Mouse (Mus musculus): ENCODE measurements around the gene Magt1. TPM values are rescaled to one million over a fixed set of nuclear protein-coding genes. Genes with fewer than 3 reads are reported as not detected.

Gene Magt1
- polyA plus RNA-seq, 1 experiment from 2014 or later, result 64.4 TPM

DNA sequence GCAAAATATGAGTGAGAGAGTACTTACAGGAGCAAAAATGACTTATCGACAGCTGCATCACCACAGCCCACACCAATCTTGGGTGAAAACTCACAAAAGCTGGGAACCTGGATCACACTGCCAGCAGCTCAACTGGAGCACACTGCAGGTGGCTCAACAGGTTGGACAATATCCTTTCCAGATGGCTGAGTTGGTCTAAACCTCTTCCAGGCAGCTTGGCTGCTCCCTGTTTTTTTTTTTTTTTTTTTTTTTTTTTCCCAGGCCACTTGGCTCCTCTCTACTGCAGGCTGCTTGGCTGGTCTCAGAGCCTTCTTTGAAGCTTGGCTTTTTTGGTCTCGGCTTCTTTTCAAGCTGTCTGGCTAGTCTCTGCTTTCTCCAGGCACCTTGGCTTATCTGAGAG lies 57.7 kb downstream of the Magt1 start:
- ChIA-PET CTCF (no interaction called here), POLR2A (interaction anchor here (0.6 kb wide), 1 partner anchor 30 kb away, joined by 4 read pairs; no protein-coding TSS in a partner anchor)
- peaks cover 3% of the 10 kb centered on the region for H3K27me3 ChIP-seq
- no peak for DNase-seq (ENCODE audit: low read depth, low spot score)
- no peak for ATAC-seq
- TF ChIP-seq CTCF (IDR thresholded peaks at IDR 0.05), result no peak
- in situ Hi-C loops (cut with MboI; ENCODE audit: low pct_unique_long_range_greater_than_20kb), result no loop called here

DNA sequence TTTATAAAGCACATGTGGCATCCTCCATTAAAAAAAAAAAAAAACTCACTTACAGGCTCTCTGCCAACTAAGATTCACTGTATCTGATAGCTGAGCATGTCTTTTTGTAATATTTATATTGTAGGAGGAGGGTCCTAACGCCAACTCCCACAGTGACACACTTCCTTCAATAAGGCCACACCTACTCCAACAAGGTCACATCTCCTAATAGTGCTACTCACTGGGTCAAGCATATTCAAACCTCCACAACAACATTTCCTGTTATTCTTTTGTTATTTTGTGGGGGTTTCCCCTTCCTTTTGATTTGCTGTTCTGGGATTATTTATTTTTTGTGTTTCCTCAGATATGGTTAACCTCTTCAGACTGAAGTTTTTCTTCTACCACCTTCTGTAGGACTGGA lies 65.3 kb downstream of the Magt1 start:
- ATAC-seq, result no peak
- ChIA-PET CTCF (no interaction called here), POLR2A (no interaction called here)
- peaks cover 19% of the 10 kb centered on the region for H3K27me3 ChIP-seq
- DNase-seq (ENCODE audit: low read depth, low spot score), result no peak
- in situ Hi-C loops (cut with MboI; ENCODE audit: low pct_unique_long_range_greater_than_20kb), result no loop called here
- TF ChIP-seq CTCF (IDR thresholded peaks at IDR 0.05), result no peak

DNA sequence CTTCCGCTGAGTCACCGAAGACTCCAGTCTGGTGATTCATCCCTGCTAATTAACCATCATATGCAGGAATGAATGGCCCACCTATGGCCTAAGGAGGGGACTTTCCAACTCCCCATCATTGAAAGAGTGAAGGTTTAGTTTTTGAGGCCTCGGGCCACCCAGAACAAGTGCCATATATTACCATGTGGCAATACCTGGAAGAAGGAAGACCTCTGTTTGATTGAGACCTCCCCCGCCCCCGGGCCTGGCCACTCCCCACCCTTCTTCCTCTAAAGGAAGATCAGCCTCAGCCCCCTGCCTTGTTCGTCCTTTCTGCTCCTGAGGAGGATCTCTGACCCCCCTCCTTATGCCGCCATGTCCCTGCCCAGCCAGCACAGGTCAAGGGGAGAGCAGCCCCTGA lies 72.5 kb downstream of the Magt1 start:
- H3K27me3 ChIP-seq, result peaks cover 4% of the 10 kb centered on the region
- CTCF ChIA-PET, result no interaction called here
- ATAC-seq (no peak), DNase-seq (ENCODE audit: low read depth, low spot score) (no peak)
- POLR2A ChIA-PET, result no interaction called here
- TF ChIP-seq CTCF (IDR thresholded peaks at IDR 0.05), result no peak
- in situ Hi-C loops (cut with MboI; ENCODE audit: low pct_unique_long_range_greater_than_20kb), result loop anchor here (10.0 kb wide), 1 partner anchor 64 kb away; no protein-coding TSS in a partner anchor

DNA sequence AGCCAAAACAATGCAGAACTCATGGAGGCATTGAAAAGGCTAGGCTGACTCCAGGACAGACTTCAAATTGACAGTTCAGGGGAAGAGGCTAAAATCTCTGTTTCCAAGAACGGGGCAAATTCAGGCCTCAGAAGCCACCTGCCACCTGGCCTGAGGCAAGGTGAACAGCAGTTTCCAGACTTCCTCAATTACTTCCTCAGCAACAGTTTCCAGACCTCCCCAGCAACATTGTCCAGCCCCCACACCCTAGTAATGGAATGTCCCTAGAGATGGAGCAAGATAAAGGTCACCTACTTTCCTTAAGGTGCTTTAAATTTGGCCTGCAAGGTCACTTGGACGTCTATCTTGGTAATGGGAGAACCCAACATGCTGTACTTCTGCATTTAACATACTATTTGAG lies 74.0 kb downstream of the Magt1 start:
- in situ Hi-C loops (cut with MboI; ENCODE audit: low pct_unique_long_range_greater_than_20kb), result loop anchor here (10.0 kb wide), 1 partner anchor 63 kb away; no protein-coding TSS in a partner anchor
- ATAC-seq, result no peak
- peaks cover 4% of the 10 kb centered on the region for H3K27me3 ChIP-seq
- TF ChIP-seq CTCF (IDR thresholded peaks at IDR 0.05), result no peak
- ChIA-PET POLR2A (no interaction called here), CTCF (no interaction called here)
- DNase-seq (ENCODE audit: low read depth, low spot score), result no peak

DNA sequence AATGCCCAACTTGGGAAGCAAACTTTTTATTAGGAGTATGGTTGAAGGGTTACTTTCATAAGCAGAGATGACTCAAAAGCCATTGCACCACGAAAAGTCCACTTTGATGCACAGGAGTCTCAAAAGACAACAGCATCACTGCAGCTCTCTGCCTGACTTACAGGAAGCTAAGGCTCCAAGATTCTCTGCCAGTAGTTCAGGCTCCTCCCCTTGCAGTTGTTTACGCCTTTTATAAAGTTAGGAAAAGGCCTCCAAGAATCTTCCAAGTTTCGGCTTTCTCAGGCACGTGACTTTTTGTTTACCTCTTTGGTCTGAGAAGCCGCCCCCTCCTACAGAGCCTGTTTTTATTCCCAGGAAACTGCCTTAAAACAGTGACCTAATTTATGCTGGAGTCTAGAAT lies 77.4 kb downstream of the Magt1 start:
- in situ Hi-C loops (cut with MboI; ENCODE audit: low pct_unique_long_range_greater_than_20kb), result loop anchor here (10.0 kb wide), 1 partner anchor 60 kb away; no protein-coding TSS in a partner anchor
- POLR2A ChIA-PET, result no interaction called here
- no peak for DNase-seq (ENCODE audit: low read depth, low spot score)
- no peak for TF ChIP-seq CTCF (IDR thresholded peaks at IDR 0.05)
- CTCF ChIA-PET, result no interaction called here
- no peak for ATAC-seq
- peaks cover 7% of the 10 kb centered on the region for H3K27me3 ChIP-seq

DNA sequence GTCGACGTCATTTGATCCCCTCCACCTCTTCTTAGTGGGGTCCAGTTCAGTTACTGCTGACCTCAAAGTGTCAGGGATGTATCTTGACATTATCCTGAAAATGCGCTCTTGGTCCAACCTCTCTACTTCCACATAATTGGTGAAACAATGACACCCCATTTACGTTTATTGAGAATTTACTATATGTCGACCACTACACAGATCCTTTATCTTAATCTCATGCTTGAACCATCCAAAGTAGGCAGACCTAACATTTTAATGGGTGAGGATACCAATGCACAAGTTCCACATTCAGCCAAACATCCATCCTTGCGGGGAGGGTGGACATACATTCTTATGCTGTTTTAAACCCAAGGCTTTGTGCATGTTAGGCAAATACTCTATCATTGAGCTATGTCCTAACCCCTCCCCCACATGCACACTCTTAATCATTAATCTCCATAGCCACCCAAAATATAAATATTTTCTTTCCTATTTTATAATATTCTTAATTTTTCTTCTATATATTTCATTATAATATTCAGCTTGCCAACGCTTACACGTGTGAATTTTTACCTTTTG lies 82.1 kb downstream of the Magt1 start:
- peaks cover 7% of the 10 kb centered on the region for H3K27me3 ChIP-seq
- CTCF ChIA-PET, result no interaction called here
- no peak for TF ChIP-seq CTCF (IDR thresholded peaks at IDR 0.05)
- POLR2A ChIA-PET, result no interaction called here
- DNase-seq (ENCODE audit: low read depth, low spot score) (no peak), ATAC-seq (no peak)
- in situ Hi-C loops (cut with MboI; ENCODE audit: low pct_unique_long_range_greater_than_20kb), result loop anchor here (10.0 kb wide), 1 partner anchor 55 kb away; no protein-coding TSS in a partner anchor

DNA sequence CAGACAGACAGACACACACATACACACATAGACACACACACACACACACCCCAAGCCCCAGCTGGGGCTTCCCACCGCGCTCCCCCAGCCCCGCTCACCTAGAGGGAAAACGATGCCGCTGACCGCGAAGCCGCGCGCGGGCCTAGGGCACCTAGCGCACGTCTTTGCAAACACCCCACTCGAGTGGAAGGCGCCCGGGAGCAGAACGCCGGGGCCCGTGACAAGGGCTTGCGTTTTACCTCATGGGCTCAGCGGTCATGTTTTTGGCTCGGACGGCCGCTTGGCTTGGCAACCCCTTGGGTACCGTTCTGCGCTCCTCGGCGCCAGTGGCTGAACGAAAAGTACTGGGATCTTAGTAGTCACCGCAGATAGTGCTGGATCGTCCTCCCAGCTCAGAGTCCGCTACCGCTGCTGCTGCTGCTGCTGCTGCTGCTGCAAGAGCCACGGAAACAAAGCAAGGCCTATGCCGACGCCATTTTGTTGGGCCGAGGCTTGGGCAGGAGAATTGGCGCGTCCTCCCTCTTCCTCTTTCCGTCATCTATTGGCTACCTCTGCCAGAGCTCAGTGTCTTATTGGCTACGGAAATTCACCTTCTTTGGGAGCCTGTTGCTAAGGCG lies 82.7 kb downstream of the Magt1 start, which contains the start of gene Atrx:
Atrx (minus strand) TSS at position 543 of the 617 bp plus-strand sequence.
- no peak for TF ChIP-seq CTCF (IDR thresholded peaks at IDR 0.05)
- POLR2A ChIA-PET, result no interaction called here
- DNase-seq (ENCODE audit: low read depth, low spot score) (no peak), ATAC-seq (peak; percentile 90)
- CTCF ChIA-PET, result no interaction called here
- in situ Hi-C loops (cut with MboI; ENCODE audit: low pct_unique_long_range_greater_than_20kb), result no loop called here
- peaks cover 7% of the 10 kb centered on the region for H3K27me3 ChIP-seq

DNA sequence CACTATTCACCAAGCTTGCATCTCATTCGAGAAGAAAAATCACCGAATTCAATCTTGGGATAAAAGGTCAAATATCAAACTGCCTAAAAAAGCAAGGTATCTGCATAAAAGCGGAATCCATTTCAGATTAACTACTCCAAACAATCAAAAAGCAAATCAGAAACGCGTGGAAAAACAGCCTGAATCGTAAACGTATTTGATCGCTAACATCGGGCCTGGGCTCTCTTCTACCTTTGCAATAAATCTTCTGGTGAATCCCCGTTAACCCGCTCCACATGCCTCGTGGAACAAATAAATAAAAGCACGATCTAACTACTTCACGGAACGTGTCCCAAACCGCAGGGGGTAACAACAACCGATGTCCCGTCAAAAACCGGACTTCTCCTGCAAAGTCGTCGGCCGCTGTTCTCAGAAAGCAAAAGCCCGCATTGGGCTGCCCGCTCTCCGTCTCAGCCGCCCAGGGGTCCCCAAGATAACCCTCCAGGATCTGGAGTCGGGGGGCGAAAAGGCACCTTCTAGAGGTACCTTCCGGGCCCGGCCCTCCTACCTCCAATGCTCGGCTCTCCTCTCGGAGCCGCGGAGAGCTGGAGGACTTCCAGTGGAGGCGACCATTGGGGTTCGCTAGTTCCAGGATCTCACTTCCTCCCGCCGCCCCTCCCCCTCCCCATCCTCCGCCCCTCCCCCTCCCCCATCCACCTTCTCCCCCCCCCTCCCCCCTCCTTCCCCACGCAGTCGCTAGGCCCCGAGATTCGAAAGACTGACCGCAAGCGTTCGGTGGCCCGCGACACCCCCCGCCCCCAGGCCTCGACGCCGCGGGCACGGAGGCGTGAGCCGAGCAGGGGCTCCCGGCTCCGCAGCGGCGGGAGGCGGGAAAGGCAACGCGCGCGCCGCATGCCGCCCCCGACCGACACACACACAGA lies 83.5 kb downstream of the Magt1 start:
- no peak for DNase-seq (ENCODE audit: low read depth, low spot score)
- in situ Hi-C loops (cut with MboI; ENCODE audit: low pct_unique_long_range_greater_than_20kb), result no loop called here
- ChIA-PET POLR2A (no interaction called here), CTCF (no interaction called here)
- TF ChIP-seq CTCF (IDR thresholded peaks at IDR 0.05), result no peak
- peak; percentile 32 for ATAC-seq
- peaks cover 3% of the 10 kb centered on the region for H3K27me3 ChIP-seq

DNA sequence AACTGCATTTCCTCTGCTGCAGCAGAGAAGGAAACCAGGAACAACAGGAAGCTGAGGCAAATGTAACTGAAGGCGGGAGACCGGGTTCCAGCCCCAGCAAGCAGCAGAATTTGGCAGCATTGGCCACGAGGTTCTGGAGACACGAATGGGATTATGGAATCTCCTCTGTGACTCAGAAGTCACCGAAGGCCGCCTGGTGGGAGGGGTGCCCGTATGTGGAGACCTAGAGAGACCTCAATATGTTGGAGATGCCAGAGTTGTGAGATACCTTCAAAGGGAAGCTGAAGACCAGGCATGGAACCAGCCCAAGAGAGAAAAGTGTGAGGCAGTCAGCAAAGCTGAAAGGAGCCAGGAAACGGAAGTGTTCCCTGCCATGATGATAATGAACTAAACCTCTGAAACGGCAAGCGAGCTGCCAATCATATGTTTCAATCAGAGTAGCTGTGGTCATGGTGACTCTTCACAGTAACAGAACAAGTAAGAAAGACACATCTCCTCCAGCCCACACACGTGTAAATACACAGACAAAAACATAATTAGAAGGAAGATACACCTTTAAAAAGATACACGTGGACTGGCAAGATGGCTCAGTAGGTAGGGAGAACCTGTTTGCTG lies 85.5 kb downstream of the Magt1 start:
- in situ Hi-C loops (cut with MboI; ENCODE audit: low pct_unique_long_range_greater_than_20kb), result no loop called here
- POLR2A ChIA-PET, result no interaction called here
- H3K27me3 ChIP-seq, result peaks cover under 1% of the 10 kb centered on the region
- no peak for ATAC-seq
- no peak for DNase-seq (ENCODE audit: low read depth, low spot score)
- CTCF ChIA-PET, result no interaction called here
- TF ChIP-seq CTCF (IDR thresholded peaks at IDR 0.05), result no peak

DNA sequence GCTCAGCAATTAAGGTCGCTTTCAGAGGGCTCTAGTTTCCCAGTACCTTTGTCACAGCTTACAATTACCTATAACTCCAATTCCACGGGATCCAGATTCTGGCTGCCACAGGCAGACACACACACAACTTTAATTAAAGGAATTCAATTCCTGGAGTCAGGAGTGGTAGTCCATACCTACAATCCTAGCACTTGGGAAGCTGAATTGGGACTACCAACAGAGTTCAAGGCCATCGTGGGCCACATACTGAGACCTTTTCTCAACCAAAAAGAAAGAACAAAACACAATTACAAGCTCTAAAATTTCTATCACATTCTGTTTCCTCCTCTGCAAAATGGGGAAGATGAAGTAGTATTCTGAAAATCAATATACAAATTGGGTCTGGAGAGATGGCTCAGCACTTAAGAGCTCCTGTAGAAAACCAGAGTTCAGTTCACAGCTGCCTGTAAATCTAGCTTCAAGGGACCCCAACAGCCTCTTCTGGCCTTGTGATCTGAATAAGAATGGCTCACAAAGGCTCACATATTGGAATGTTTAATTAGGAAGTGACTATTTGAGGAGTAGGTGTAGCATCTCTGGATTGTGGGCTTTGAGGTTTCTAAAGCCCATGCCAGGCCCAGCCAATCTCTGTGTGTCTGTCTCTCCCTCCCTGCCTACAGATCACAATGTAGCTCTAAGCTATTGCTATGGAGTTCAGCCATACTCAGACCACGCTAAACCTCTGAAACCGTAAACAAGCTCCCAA lies 87.2 kb downstream of the Magt1 start:
- ChIA-PET POLR2A (interaction anchor here (0.9 kb wide), 1 partner anchor 11 kb away, joined by 7 read pairs; no protein-coding TSS in a partner anchor), CTCF (interaction anchor here (1.5 kb wide), 1 partner anchor 10 kb away, joined by 6 read pairs; no protein-coding TSS in a partner anchor)
- in situ Hi-C loops (cut with MboI; ENCODE audit: low pct_unique_long_range_greater_than_20kb), result no loop called here
- H3K27me3 ChIP-seq, result no peaks in the 10 kb centered on the region
- no peak for TF ChIP-seq CTCF (IDR thresholded peaks at IDR 0.05)
- no peak for DNase-seq (ENCODE audit: low read depth, low spot score)
- ATAC-seq, result no peak
